Mouse (Mus musculus): ENCODE results near the gene Ostc. TPM values are rescaled to one million over a fixed set of nuclear protein-coding genes. Genes with fewer than 3 reads are reported as not detected.
A peak's percentile ranks its signal among the peaks of the same experiment; 100 is the strongest.

Ostc gene
- polyA plus RNA-seq, 1 experiment = 39.8 TPM

- no peaks in the 10 kb centered on the region for H3K36me3 ChIP-seq (ENCODE audit: control insufficient read depth, insufficient read depth, low read length)
- no peaks in the 10 kb centered on the region for H3K27me3 ChIP-seq (replicated peaks; ENCODE audit: control insufficient read depth, insufficient read depth, low read length)
- peak overlapping the region; percentile 95 for H3K4me3 ChIP-seq (ENCODE audit: insufficient read depth, low read depth, low read length)
- H3K27ac ChIP-seq (ENCODE audit: insufficient read depth, low read depth, low read length) = 0 out of 2 replicates have a peak overlapping the region, but pooled peaks have one; percentile 70
- TF ChIP-seq POLR2A (IDR thresholded peaks at IDR 0.05; ENCODE audit: low read depth, low read length) (no peak), CTCF (conservative IDR thresholded peaks at IDR 0.05; ENCODE audit: insufficient read depth, insufficient read length, low read depth, low read length) (no peak)
- H3K4me1 ChIP-seq (ENCODE audit: control insufficient read depth, insufficient read depth, low read length) = peaks cover 8% of the 10 kb centered on the region; the same call in 1 of the 2 replicates
- DNase-seq = peak; percentile 47
- WGBS = 0% methylated on average over 5 of the region's 5 CpGs
Measured at GRCm38 (mm10) chr3:130708529-130708928, 715 bp downstream of the Ostc start.

- TF ChIP-seq CTCF (conservative IDR thresholded peaks at IDR 0.05; ENCODE audit: insufficient read depth, insufficient read length, low read depth, low read length) = no peak
- TF ChIP-seq POLR2A (IDR thresholded peaks at IDR 0.05; ENCODE audit: low read depth, low read length) = no peak
- no peak for DNase-seq
- Histone ChIP-seq H3K36me3 (ENCODE audit: control insufficient read depth, insufficient read depth, low read length) (peaks cover 2% of the 10 kb centered on the region), H3K4me1 (ENCODE audit: control insufficient read depth, insufficient read depth, low read length) (no peaks in the 10 kb centered on the region), H3K27me3 (replicated peaks; ENCODE audit: control insufficient read depth, insufficient read depth, low read length) (no peaks in the 10 kb centered on the region), H3K27ac (ENCODE audit: insufficient read depth, low read depth, low read length) (no peak overlapping the region), H3K4me3 (ENCODE audit: insufficient read depth, low read depth, low read length) (no peak overlapping the region)
- 69% methylated on average over 6 of the region's 6 CpGs for WGBS
Measured at GRCm38 (mm10) chr3:130702289-130702688, 7.0 kb downstream of the Ostc start.

GRCm38 (mm10) chr3:130697622-130698021 is 11.6 kb downstream of the Ostc start:
- H3K36me3 ChIP-seq (ENCODE audit: control insufficient read depth, insufficient read depth, low read length) = no peaks in the 10 kb centered on the region; the same call in 1 of the 2 replicates
- WGBS = 70% methylated on average over 4 of the region's 4 CpGs
- no peaks in the 10 kb centered on the region for H3K4me1 ChIP-seq (ENCODE audit: control insufficient read depth, insufficient read depth, low read length)
- TF ChIP-seq POLR2A (IDR thresholded peaks at IDR 0.05; ENCODE audit: low read depth, low read length) (no peak), CTCF (conservative IDR thresholded peaks at IDR 0.05; ENCODE audit: insufficient read depth, insufficient read length, low read depth, low read length) (no peak)
- DNase-seq = no peak
- H3K27me3 ChIP-seq (replicated peaks; ENCODE audit: control insufficient read depth, insufficient read depth, low read length) = no peaks in the 10 kb centered on the region
- H3K27ac ChIP-seq (ENCODE audit: insufficient read depth, low read depth, low read length) = no peak overlapping the region
- H3K4me3 ChIP-seq (ENCODE audit: insufficient read depth, low read depth, low read length) = no peak overlapping the region

- no peaks in the 10 kb centered on the region; the same call in 1 of the 2 replicates for H3K36me3 ChIP-seq (ENCODE audit: control insufficient read depth, insufficient read depth, low read length)
- H3K27ac ChIP-seq (ENCODE audit: insufficient read depth, low read depth, low read length) = no peak overlapping the region
- H3K27me3 ChIP-seq (replicated peaks; ENCODE audit: control insufficient read depth, insufficient read depth, low read length) = no peaks in the 10 kb centered on the region
- no peak overlapping the region for H3K4me3 ChIP-seq (ENCODE audit: insufficient read depth, low read depth, low read length)
- no peaks in the 10 kb centered on the region; the same call in 1 of the 2 replicates for H3K4me1 ChIP-seq (ENCODE audit: control insufficient read depth, insufficient read depth, low read length)
- no peak for DNase-seq
- WGBS = 94% methylated on average over 7 of the region's 7 CpGs
- TF ChIP-seq CTCF (conservative IDR thresholded peaks at IDR 0.05; ENCODE audit: insufficient read depth, insufficient read length, low read depth, low read length) (no peak), POLR2A (IDR thresholded peaks at IDR 0.05; ENCODE audit: low read depth, low read length) (no peak)
Measured at GRCm38 (mm10) chr3:130694705-130695104, 14.5 kb downstream of the Ostc start.

DNA sequence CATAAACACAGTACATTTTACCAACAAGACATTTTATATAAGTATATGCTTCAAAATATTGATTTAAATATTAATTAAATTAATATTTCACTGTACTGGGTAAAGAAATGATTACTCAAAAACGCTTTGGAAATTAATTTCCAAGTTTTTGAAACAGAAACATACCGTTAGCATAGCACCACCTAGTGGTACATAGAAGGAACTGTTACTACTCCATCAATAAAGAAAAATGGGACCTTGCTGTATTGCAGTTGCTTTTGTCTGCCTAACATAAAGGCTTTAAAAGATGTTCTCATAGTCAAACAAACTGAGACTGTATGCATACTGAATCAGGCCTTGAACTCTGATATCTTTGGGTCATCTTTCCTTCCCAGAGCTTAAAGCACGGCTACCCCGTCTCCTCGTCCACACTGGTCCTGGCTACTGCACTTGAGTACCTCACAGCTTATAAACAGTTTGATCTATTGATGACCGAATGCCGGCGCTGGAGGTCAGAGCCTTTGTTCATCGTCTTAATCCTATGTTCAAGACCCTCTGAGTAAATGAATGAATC is 15.1 kb downstream of the Ostc start:
- Histone ChIP-seq H3K4me1 (ENCODE audit: control insufficient read depth, insufficient read depth, low read length) (no peaks in the 10 kb centered on the region; the same call in 1 of the 2 replicates), H3K27ac (ENCODE audit: insufficient read depth, low read depth, low read length) (no peak overlapping the region), H3K4me3 (ENCODE audit: insufficient read depth, low read depth, low read length) (no peak overlapping the region), H3K27me3 (replicated peaks; ENCODE audit: control insufficient read depth, insufficient read depth, low read length) (no peaks in the 10 kb centered on the region), H3K36me3 (ENCODE audit: control insufficient read depth, insufficient read depth, low read length) (no peaks in the 10 kb centered on the region)
- no peak for DNase-seq
- 67% methylated on average over 9 of the region's 9 CpGs for WGBS
- TF ChIP-seq POLR2A (IDR thresholded peaks at IDR 0.05; ENCODE audit: low read depth, low read length) (no peak), CTCF (conservative IDR thresholded peaks at IDR 0.05; ENCODE audit: insufficient read depth, insufficient read length, low read depth, low read length) (no peak)

- DNase-seq = peak; percentile 56
- no peaks in the 10 kb centered on the region for H3K36me3 ChIP-seq (ENCODE audit: control insufficient read depth, insufficient read depth, low read length)
- TF ChIP-seq POLR2A (IDR thresholded peaks at IDR 0.05; ENCODE audit: low read depth, low read length) (no peak), CTCF (conservative IDR thresholded peaks at IDR 0.05; ENCODE audit: insufficient read depth, insufficient read length, low read depth, low read length) (no peak)
- H3K4me1 ChIP-seq (ENCODE audit: control insufficient read depth, insufficient read depth, low read length) = no peaks in the 10 kb centered on the region; the same call in 1 of the 2 replicates
- no peaks in the 10 kb centered on the region for H3K27me3 ChIP-seq (replicated peaks; ENCODE audit: control insufficient read depth, insufficient read depth, low read length)
- 13% methylated on average over 12 of the region's 12 CpGs for WGBS
- peak overlapping the region; percentile 41 for H3K27ac ChIP-seq (ENCODE audit: insufficient read depth, low read depth, low read length)
- H3K4me3 ChIP-seq (ENCODE audit: insufficient read depth, low read depth, low read length) = peak overlapping the region; percentile 5
Measured at GRCm38 (mm10) chr3:130691596-130692170, 17.6 kb downstream of the Ostc start.

DNA sequence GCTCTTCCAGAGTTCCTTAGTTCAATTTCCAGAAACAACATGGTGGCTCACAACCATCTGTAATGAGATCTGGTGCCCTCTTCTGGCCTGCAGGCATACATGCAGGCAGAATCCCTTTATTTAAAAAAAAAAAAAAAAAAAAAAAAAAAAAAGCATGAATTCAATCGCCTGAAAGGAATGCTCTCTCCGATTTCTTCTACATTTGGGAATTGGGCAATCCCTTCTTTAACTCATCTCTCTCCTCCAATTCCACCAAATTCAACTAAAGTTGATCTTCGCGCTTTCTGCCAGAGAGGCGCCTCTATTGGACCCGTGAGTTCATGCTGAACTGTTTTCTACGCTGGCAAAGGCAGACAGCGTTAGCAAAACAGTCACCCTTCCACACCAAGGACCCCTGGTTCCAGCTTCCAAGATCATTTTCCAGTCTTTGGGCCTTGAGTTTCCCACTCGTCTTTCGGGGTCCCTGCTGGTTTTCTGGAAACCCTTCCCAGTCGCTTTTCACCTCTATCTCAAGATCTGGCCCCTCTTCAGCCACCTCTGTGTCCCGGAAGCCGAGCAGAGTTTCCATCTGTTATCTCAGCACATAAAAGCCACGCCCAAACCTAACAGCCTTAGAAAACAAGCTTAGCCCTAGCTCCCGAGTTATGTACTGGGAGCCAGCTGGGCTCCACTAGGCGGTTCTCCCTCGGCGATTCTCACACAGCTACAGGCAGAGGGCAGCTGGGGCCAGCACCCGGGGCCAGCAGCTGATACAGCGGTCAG is 18.2 kb downstream of the Ostc start:
- Histone ChIP-seq H3K27ac (ENCODE audit: insufficient read depth, low read depth, low read length) (peak overlapping the region; percentile 41), H3K4me3 (ENCODE audit: insufficient read depth, low read depth, low read length) (peak overlapping the region; percentile 5), H3K36me3 (ENCODE audit: control insufficient read depth, insufficient read depth, low read length) (no peaks in the 10 kb centered on the region), H3K27me3 (replicated peaks; ENCODE audit: control insufficient read depth, insufficient read depth, low read length) (no peaks in the 10 kb centered on the region), H3K4me1 (ENCODE audit: control insufficient read depth, insufficient read depth, low read length) (no peaks in the 10 kb centered on the region; the same call in 1 of the 2 replicates)
- 8% methylated on average over 20 of the region's 20 CpGs for WGBS
- peak; percentile 55 for DNase-seq
- TF ChIP-seq POLR2A (IDR thresholded peaks at IDR 0.05; ENCODE audit: low read depth, low read length) = no peak
- peak; percentile 40 for TF ChIP-seq CTCF (conservative IDR thresholded peaks at IDR 0.05; ENCODE audit: insufficient read depth, insufficient read length, low read depth, low read length)

Data from kidney, adult 2 months (tissue).